Mouse (Mus musculus): ENCODE data around the gene Tcf23.

GRCm38 (mm10) chr5:30921256-30922033 is 47.0 kb upstream of the Tcf23 start, which contains the start of gene Khk:
- TF ChIP-seq USF2 (conservative IDR thresholded peaks at IDR 0.05; ENCODE audit: low read depth, low read length) (peak; percentile 83), POLR2AphosphoS2 (IDR thresholded peaks at IDR 0.05; ENCODE audit: low read depth, low read length) (no peak), CTCF (conservative IDR thresholded peaks at IDR 0.05 in 1 of 2, IDR thresholded peaks at IDR 0.05 in 1 of 2; ENCODE audit: low read depth in 2 of 2, low read length in 2 of 2) (peak; percentile 54 to 81; a peak in 3 of 4 replicates), EP300 (IDR thresholded peaks at IDR 0.05; ENCODE audit: low read length) (no peak), ZKSCAN1 (IDR thresholded peaks at IDR 0.05; ENCODE audit: borderline replicate concordance, low read depth, low read length) (peak; percentile 76), ZC3H11A (IDR thresholded peaks at IDR 0.05; ENCODE audit: low read depth, low read length) (no peak), PAX5 (IDR thresholded peaks at IDR 0.05; ENCODE audit: low read length) (no peak), POLR2A (IDR thresholded peaks at IDR 0.05; ENCODE audit: low read depth, low read length) (peak; percentile 44; the same call in 1 of the 2 replicates), TCF12 (IDR thresholded peaks at IDR 0.05; ENCODE audit: low read depth, low read length) (no peak), HCFC1 (IDR thresholded peaks at IDR 0.05; ENCODE audit: low read depth, low read length) (peak; percentile 51), MAZ (IDR thresholded peaks at IDR 0.05; ENCODE audit: low read depth, low read length) (0 out of 2 replicates have a peak, but pooled peaks have one; percentile 50), RCOR1 (conservative IDR thresholded peaks at IDR 0.05; ENCODE audit: low read depth, low read length) (no peak), IRF4 (IDR thresholded peaks at IDR 0.05; ENCODE audit: low read depth, low read length) (peak; percentile 27; the same call in 1 of the 2 replicates), ZNF384 (IDR thresholded peaks at IDR 0.05; ENCODE audit: low read depth, low read length) (peak; percentile 36; the same call in 1 of the 2 replicates)
